Mouse (Mus musculus) layer of hippocampus, adult 8-10 months (tissue): ENCODE data around the gene Plcxd2. TPM values are rescaled to one million over a fixed set of nuclear protein-coding genes. Genes with fewer than 3 reads are reported as not detected.

Experiments used
- DNase-seq, 2 experiments: peaks; one replicate each; pipeline ENCODE4 v3.0.0; 2022; ENCODE audit warnings: low spot score in 2 of 2
- total RNA-seq, 4 experiments: library from RNA; stranded (reverse); gene quantifications; 2 replicates each; pipeline ENCODE4 v1.2.4; 2022

Plcxd2 gene
- total RNA-seq, 4 experiments from 2014 or later: 15.6 to 19.5 (median 18.0) TPM

- DNase-seq: no peak
Measured at GRCm38 (mm10) chr16:45986236-45986635, 23.8 kb downstream of the Plcxd2 start.

GRCm38 (mm10) chr16:45984610-45985606 lies 25.1 kb downstream of the Plcxd2 start:
- DNase-seq: no peak

- DNase-seq: no peak
Measured at GRCm38 (mm10) chr16:45976251-45976650, 33.8 kb downstream of the Plcxd2 start.

- no peak for DNase-seq
Measured at GRCm38 (mm10) chr16:45973959-45974686, 35.9 kb downstream of the Plcxd2 start.

GRCm38 (mm10) chr16:45970187-45970586 lies 39.8 kb downstream of the Plcxd2 start:
- DNase-seq: no peak

GRCm38 (mm10) chr16:45968716-45969115 lies 41.3 kb downstream of the Plcxd2 start:
- DNase-seq: no peak

GRCm38 (mm10) chr16:45967471-45967870 lies 42.5 kb downstream of the Plcxd2 start:
- peak; percentile 40 to 75 for DNase-seq

GRCm38 (mm10) chr16:45966604-45967003 lies 43.4 kb downstream of the Plcxd2 start:
- no peak for DNase-seq

- DNase-seq: no peak
Measured at GRCm38 (mm10) chr16:45964777-45965176, 45.2 kb downstream of the Plcxd2 start.

- no peak for DNase-seq
Measured at GRCm38 (mm10) chr16:45963837-45964236, 46.2 kb downstream of the Plcxd2 start.

GRCm38 (mm10) chr16:45963088-45963487 lies 46.9 kb downstream of the Plcxd2 start:
- DNase-seq: no peak

- DNase-seq: no peak
Measured at GRCm38 (mm10) chr16:45960978-45961377, 49.0 kb downstream of the Plcxd2 start.

GRCm38 (mm10) chr16:45956390-45956950 lies 53.5 kb downstream of the Plcxd2 start:
- no peak for DNase-seq

- no peak for DNase-seq
Measured at GRCm38 (mm10) chr16:45953394-45953793, 56.6 kb downstream of the Plcxd2 start, which contains the start of gene Phldb2. Gene Phldb2, minus strand, starts transcription at chr16:45953598.

- no peak for DNase-seq
Measured at GRCm38 (mm10) chr16:45952501-45952900, 57.5 kb downstream of the Plcxd2 start.

GRCm38 (mm10) chr16:45952035-45952434 lies 58.0 kb downstream of the Plcxd2 start:
- no peak for DNase-seq

GRCm38 (mm10) chr16:45946335-45946734 lies 63.7 kb downstream of the Plcxd2 start:
- no peak for DNase-seq

- DNase-seq: no peak
Measured at GRCm38 (mm10) chr16:45945649-45946048, 64.4 kb downstream of the Plcxd2 start.

- DNase-seq: no peak
Measured at GRCm38 (mm10) chr16:45945174-45945631, 64.8 kb downstream of the Plcxd2 start.

- DNase-seq: no peak
Measured at GRCm38 (mm10) chr16:45942169-45942891, 67.7 kb downstream of the Plcxd2 start.

GRCm38 (mm10) chr16:45940701-45941100 lies 69.3 kb downstream of the Plcxd2 start:
- DNase-seq: no peak
